Mouse (Mus musculus) kidney, adult 11 months (tissue): ENCODE measurements around the gene Disp3.

Experiments used
- DNase-seq: peaks from one replicate; pipeline ENCODE4 v3.0.0; 2022

Gene Disp3

DNA sequence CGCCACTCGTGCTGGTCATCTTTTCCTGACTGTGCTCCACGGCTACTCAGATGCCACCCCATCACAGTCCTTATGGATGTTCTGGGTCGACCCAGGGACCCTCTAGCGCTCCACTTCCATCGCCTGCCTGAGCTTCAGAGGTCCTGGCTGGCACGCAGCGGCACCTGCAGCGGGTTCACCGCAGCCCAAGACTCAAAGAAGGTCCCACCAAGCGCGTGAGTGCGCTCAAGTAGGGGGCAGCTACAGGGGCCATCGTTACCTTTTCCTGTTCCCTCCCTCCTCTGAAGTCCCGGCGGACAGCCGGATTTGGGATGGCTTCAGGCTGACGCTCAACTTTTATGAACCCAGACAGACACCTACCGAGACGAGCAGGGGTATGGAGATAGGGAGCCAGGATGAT lies 724 bp downstream of the Disp3 start:
- no peak for DNase-seq

DNA sequence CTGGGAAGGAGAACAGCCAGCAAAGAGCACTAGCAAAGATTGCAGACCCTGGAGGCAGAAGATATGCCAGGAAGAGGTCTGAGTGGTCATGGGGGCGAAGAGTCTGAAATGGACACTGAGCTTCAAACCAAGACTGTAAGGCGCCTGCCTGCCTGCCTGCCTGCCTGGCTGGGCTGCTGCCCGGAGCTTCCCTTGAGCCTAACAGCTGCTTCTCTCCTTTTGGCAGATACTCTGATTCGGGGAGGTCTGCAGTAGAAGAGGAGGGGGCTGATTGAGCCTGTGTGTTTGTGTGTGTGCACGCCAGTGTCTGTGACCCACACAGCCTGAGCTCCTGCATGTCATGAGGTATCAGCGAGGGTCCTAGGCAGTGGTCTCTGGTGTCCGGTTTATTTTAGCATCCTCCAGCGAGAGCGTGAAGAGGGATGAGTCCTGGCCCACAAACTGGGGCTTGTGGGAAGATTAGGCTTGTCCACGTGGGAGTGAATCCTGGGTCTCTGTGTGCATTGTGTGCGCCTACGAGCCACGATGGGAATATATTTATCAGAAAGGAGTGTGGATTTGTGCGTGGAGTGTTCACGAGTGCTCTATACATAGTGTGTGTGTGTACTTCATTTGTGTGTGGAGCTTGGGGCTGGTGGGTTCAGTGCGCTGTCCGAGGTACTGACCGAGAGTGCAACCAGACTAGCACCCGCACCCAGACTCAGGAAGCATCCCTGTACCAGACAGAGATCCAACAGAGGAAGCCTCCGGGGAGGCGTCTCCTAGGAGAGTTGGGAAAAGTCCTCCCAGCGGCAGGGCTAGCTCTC lies 1.3 kb downstream of the Disp3 start:
- DNase-seq: no peak

DNA sequence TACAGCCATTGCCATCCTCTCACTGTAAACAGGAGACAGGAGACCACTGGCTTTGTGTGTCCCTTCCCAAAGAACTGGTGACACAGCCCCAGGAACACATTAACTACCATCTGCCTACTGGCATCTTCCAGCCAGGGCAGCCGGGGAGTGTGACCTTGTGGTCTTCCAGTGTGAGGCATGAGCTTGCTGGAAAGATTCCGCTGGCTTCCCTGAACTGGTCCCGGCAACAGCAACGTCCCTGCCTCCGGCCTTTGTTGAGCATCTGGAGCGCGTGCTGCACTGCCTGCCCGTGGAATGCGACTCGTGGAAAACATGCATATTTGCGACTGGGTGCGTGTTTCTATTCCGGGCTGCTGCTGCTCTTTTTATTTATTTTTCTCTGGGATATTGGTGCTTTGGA lies 3.5 kb downstream of the Disp3 start:
- no peak for DNase-seq

DNA sequence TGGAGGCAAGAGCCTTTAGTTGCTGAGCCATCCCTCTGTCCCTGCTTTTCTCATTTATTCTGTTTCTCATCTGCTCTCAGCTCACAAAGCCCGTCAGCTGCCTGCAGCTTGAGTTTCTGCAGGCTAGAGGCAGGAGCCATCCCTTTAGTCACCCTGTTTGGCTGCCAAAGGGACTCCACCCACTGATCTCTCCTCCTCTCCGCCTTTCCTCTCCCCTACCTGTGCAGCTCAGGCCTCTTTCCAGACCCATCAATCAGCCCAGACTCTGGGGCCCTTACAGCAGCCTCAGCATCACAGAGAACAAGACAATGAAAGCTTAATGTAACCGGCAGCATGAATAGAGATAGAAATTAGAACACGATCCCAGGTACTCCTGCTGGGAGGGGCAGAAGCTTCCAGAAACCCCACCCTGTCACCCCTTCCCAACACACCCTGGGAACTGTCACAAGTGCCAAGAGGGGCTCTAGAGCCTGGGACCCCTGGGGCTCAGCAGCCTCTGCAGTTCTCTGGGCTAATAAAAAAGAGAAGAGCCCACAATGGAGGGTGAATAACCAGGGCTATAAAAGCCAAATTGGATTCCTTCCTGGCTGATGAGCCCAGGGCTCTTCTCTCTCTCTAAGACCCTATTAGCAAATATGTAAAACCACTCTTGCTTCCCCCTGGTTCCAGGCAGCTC lies 10.8 kb downstream of the Disp3 start:
- no peak for DNase-seq

DNA sequence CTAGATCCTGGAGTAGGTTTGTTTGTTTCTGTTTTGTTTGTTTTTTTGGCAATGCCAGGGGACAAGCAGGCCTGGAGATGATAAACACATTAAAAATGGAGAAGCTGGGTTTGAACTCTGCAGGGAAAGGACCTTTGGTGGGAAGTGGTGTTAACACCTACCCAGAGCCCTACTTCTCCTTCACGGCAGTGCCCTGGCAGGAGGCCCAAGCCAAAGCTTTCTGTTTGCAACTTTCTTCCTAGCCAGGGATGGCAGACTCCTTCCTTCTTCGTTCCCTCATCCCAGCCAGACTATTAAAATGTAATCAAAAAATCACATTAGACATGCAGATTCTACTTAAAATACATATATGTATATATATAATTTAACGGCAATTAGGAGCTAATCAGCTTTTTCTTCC lies 13.1 kb downstream of the Disp3 start:
- no peak for DNase-seq

DNA sequence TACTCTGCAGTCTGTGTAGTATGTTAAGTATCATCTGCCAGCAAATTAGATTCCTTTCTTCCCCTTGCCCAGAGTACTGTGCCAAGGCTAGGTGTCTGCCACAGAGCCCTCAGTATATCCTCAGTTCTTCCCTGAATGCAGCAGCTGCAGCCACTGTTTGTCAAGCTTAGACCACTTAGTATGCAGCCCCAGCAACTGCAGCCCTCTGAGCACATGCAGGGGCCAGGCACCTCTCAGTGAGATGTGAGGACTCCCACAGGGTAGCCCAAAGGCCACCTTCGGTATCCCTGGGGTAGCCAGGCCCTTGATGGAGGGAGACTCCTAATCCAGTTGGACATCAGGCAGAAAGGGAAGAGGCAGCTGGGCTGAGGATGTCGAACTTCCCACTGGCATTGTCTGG lies 14.5 kb downstream of the Disp3 start:
- no peak for DNase-seq

DNA sequence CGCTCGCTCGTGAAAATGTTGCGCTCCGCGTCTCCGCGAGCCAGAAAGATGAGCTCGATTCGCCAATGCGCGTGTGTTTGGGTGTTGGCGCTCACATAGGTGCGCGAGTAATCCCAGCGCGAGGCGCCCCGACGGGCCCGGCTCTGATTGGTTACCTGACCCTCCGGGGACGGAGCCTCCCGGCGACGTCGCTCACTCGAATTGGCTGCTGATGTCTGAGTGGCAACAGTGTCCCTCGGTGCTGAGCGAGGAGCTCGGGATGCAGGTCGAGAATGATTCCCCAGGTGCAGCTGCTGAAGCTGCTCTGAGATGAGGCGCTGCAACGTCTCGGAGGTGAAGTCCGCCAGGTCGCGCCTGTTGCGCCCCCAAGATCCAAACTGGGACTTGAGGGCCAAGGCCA lies 16.1 kb downstream of the Disp3 start:
- DNase-seq: no peak

DNA sequence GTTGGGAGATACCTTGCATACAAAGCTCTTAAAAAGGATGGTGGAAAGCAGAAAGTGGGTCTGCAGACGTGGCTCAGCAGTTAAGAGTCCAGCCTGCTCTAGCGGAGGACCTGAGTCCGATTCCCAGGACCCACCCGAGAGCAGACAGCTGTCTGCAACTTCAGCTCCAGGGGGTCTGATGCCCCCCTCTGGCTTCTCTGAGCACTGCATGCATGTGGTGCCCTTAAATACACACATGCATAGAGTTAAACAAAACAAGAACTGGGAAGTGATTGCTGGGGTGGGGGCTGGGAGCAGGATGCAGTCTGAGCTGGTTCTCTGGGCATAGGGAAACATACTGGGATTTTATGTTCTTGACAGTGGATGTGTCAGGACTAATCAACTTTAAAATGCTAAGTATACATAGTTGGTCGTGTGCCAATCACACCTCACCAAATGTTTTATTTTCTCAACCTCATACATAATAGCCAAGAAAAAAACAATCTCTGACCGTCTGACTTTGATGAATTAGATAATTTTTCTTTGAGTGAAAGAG lies 20.7 kb downstream of the Disp3 start:
- no peak for DNase-seq

DNA sequence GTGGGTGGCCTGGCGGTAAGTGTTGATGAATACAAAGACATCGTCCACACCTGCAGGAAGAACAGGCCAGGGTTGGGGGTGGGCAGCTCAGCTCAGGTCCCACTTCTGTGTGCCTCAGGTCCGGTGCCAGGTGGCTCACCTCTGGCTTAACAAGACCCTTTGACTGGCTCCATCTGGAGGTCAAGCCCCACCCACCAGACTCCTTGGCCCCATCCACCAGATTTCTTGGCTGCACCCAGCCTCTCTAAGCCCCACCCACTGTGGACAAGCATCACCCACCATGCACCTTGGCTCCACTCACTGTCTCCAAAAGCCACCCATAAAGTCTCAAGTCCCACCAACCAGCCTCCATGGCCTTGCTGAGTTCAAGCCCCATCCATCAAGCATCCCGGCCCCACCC lies 27.8 kb downstream of the Disp3 start:
- DNase-seq: no peak

DNA sequence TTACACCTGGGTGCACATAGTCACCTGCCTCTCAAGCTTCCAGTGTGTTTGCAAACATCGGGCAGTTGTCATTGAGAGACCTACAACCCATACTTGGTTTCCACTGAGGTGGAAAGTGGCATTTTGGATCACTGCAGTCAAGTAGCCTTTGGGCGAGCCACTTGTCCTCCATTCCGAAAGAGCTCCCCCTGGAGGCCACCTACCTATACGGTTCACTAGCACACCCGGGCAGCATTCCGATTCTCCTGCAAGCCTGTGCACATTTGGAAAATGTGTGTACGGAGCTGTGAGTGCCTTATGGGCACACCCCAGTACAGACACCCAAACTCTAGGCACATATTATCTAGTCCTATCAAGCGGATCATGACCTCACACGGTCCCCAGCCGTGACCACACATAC lies 38.4 kb downstream of the Disp3 start:
- no peak for DNase-seq

DNA sequence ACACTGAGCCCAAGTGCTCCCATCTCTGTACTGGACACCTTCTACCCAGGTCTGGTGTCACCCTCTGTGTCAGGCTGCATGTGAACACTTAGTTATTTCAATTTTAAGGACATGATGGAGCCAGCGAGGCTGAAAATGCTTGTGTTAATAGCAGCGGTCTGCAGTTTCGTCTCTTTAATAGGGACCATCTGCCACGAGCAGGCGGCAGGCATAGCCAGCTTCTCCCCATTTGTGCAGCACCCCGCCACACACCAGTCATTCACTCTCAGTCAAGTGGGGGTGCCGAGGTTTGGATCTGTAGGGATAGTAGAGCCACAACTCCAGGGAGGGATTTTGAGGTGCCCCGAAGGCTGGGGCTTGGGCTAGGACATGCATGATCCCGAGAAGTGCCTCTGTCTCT lies 47.4 kb downstream of the Disp3 start:
- no peak for DNase-seq

DNA sequence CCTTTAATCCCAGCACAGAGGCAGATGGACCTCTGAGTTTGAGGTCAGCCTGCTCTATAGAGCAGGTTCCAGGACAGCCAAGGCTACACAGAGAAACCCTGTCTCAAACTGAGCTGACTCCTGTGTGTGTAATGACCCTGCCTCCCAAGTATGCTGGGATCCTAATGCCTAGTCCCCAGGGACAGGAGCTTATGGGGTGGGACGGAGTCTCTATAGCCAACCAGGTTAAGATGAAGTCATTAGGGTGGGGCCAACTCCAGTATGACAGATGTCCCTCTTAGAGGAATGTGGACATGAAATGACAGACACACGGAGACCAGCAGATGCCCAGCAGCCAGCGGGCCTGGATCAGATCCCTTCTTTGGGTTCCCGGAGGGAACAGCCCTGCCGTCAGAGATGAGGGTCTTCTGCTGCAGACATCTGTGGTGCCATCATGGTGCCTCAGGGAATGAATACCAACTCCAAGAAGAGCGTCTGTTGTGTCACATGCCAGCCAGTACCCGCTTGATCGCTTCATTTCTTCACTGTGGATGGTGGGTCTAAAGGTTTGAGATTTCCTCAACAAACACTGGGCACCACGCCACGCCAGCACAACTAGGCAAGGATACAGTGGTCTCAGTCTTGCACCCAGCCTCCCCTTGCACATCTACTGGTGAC lies 48.2 kb downstream of the Disp3 start:
- DNase-seq: no peak

DNA sequence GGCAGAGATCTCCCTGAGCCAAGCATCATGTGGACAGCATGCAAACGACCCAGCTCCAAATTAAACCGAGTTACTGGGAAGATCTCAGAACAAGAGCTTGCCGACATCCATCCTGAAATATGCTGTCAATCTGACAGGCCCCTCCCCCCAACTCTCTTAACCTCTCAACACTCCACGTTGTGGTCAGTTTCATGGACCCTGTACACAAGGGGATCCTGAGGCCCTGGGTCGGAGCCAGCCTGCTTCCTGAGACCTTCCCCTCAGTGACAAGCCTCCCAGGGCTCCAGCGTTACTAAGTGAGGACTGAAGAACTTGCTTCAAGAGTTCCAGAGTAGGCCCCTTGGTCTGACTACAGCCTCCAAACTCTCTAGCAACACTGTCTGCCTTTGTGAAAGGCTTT lies 48.8 kb downstream of the Disp3 start:
- DNase-seq: no peak

DNA sequence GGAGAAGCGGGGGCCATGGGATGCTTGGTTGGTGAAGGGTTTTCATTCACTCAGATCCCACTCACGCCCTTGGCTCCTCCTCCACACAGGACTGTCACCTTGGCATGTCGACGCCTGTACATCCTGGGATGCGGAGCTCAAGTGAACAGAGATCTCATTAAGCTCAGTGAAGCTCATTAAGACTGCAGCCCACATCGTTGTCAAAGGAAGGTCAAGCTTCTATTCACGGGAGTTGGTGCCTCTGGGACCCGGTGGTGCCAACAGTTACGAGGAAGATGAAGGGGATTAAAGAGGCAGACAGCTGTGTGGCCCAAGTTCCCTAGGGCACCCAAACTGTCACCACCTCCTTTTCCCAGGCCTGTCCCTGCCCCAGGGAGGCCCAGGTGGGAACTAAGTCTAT lies 49.5 kb downstream of the Disp3 start:
- DNase-seq: no peak

DNA sequence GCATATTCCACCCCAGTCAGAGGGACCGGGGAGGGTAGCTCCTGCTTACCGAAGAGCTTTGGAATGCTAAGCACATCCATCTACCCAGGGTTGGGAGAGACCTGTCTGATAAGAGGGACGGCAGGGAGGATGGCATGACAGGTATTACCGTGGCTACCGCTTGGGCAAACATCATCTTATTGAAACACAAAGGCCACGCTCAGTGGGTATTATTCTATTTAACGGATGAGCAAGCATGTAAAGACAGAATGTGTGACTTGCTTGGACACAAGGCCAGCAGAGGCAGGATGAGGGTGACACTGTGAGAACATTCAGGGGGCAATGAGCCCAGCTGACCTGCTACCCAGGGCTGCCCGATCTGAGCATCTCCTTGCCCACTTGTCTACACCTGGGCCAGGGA lies 51.1 kb downstream of the Disp3 start:
- DNase-seq: no peak

DNA sequence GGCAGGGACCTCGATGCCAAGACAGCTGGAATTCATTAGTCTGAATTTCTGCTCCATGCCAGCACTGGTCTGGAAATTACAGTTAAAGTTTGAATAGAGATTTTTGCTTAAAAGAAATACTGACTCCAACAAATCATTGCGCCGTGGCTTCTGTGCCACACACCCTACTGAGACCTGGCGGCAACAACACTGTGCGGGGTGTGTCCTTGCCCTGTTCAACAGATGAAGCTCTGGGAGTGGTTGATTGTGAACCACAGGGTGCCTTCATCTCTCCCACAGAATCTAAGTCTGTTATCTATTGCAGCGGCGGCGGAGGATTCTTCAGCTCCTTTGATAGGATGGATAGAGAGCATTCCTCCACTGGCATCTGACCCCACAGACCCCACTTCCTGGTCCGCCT lies 54.7 kb downstream of the Disp3 start:
- no peak for DNase-seq

DNA sequence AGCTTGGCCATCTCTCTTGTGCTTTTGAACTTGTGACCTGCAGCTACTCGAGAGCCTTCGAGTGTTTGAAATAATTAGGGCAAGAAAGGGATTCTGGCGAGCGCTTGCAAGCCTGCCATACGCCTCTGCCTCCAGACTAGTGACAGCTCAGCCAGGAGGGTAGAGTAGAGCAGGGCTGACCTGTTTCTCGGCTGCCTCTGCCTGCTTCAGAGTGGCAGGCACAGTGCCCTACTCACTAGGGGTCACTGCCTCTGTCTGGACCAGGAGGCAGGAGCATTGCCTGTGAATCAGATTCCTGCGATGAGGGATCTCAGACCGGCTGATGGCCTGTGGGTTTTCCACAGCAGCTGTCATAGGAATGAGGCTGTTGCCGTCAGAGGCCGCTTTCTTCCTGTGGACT lies 55.1 kb downstream of the Disp3 start:
- no peak for DNase-seq

DNA sequence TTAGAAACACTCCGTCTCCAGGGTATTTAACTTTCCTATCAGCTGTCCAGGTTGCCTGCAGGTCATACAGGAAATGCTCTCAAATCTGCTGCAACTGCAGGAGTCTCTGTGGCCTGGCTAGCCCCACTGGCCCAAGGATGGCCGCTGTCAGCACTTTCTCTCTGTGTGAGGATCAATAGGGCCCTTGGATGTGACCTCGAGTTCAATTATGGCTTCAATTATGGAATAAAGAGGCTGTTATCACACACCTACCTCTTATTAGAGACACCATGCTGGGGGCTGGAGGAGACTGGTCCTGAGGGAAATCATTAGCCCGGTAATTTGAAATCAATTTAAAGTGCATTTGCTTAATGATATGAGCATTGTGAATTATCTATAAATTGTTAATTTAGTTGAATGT lies 55.6 kb downstream of the Disp3 start:
- DNase-seq: no peak

DNA sequence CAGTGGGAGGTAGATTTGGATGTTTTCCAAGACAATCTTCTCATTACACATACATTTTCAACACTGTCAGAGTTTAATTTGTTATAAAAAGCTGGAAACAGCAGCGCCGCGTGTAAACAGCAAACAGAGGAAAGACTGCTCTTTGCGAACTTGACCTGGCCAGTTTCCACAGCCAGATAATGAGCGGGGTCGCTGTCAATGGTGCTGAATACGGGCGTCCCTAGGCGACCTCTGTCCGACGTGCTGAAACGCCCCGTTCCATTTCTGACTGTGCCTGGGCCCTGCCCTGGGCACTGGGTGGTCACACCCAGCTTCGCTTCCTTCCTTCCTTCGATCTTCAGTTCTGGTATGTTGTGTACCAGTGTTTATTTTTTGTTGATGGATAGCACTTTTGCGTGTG lies 58.1 kb downstream of the Disp3 start:
- peak; percentile 6 for DNase-seq

DNA sequence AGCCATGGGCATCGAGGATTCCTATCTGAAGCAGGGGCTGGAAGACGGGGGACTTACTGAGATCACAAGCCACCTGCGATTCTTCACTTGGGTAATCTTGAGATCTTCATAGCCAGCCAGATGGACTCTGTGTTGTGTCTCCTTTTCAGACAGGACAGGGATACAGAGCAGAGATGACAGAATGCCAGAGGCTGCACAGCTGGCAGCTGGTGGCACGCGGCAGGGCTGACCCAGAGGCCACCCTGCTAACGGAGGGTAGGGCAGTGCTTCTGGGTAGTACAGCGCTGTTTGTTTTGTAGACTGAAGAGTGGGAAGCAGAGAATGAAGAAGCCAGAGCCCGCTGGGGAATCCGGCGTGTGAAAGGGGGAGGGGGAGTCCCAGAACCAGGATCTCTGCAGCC lies 64.8 kb downstream of the Disp3 start:
- no peak for DNase-seq

DNA sequence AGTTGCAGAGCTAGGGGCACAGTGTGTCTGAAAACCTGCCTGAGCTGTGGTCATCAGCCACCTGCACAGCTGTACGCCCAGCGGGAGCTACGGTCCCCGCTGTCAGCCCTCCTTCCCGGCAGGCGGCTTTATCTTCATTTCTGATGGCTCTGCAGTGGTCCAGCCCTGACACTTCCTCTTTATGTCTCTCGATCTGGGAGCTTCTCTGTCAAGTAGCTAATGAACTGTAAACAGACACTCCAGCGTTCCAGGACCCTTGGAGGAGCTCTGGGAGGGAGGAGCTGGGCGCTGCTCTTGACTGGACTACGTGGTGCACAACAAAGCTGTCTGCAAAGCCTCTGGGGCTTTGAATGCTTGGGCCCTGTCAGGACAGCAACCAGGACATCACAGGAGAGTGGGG lies 67.1 kb downstream of the Disp3 start:
- no peak for DNase-seq

DNA sequence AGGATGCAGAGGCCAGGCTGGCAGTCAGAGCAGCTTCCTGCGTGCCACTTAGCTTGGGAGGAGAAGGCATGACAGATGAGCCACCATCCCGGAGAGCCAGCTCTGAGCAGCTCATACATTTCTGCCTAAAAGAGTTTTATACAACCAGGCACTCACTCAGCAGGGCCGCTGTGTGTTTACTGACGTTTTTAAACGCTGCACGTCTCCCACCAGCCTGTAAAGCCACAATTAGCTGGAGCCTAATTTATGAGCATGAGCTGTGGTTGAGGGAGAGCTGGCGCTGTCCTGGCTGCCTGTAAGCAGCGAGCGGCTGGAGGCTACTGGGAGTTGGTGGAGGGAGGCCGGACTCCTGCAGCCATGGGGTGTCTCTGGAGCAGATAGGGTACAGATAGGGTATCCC lies 69.5 kb downstream of the Disp3 start:
- no peak for DNase-seq

DNA sequence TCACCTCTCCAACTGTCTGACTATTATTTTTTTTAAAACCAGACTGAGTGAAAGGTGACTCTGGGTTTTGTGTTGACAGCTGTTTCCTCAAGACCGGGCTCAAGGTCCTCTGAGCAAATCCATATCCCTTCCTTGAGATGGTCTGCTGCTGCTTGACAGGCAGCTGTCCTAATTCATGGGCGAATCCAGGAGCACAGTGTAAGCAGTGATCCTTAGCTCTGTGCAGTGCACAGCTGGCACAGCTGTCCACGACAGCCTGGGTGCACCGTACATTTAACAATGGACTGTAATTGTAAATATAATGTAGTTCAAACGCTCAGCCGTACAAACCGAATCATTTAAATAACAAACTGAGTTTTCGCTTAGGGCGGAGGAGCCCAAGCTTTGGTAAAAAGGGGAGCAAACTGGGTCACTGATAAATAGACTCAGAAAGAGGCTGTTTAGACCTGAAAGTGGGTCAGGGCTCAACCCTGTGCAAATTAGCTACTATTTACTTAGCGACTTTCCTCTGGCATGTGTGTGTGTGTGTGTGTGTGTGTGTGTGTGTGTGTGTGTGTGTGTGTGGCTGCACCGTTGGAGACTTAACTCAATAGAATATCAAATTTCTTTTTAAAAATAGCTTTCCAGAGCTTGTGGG lies 72.4 kb downstream of the Disp3 start:
- no peak for DNase-seq
